Mouse (Mus musculus) stomach, postnatal 0 days (tissue): ENCODE measurements around the gene Ctla4. TPM values are rescaled to one million over a fixed set of nuclear protein-coding genes. Genes with fewer than 3 reads are reported as not detected.

Experiments used
- ATAC-seq: fragments of 200-750 bp; cut with Nextera tagmentation; 2 replicates; pipeline ENCODE4 v1.8.0; 2017; ENCODE audit not compliant: low FRiP score, low TSS enrichment
- DNase-seq: peaks from one replicate; pipeline ENCODE4 v3.0.0-alpha.2; 2016; ENCODE audit warnings: low spot score
- H3K27ac ChIP-seq: fragments of 300-500 bp; sonication (generic); replicated peaks from 2 replicates; pipeline ENCODE4 v1.5.1; 2014; ENCODE audit warnings: mild to moderate bottlenecking, control low read depth
- H3K27me3 ChIP-seq: fragments of 300-500 bp; sonication (generic); 2 replicates; pipeline ENCODE4 v1.6.1; 2014; ENCODE audit warnings: low read length; ENCODE audit not compliant: control insufficient read depth, insufficient read depth
- H3K36me3 ChIP-seq: fragments of 300-500 bp; sonication (generic); 2 replicates; pipeline ENCODE4 v1.6.1; 2014; ENCODE audit warnings: low read length, mixed read lengths; ENCODE audit not compliant: control insufficient read depth, insufficient read depth
- H3K4me1 ChIP-seq: fragments of 300-500 bp; sonication (generic); replicated peaks from 2 replicates; pipeline ENCODE4 v1.6.1; 2014; ENCODE audit warnings: antibody characterized with exemption; ENCODE audit not compliant: control insufficient read depth, insufficient read depth
- H3K4me2 ChIP-seq: fragments of 300-500 bp; sonication (generic); replicated peaks from 2 replicates; pipeline ENCODE4 v1.6.1; 2014; ENCODE audit warnings: low read depth, mild to moderate bottlenecking, control low read depth, moderate library complexity
- H3K4me3 ChIP-seq: fragments of 300-500 bp; sonication (generic); 2 replicates; pipeline ENCODE4 v1.5.1; 2014; ENCODE audit warnings: low read depth, low read length, control low read depth
- H3K9ac ChIP-seq: fragments of 300-500 bp; sonication (generic); 2 replicates; pipeline ENCODE4 v1.6.1; 2014; ENCODE audit warnings: mild to moderate bottlenecking, low read length, control low read depth, mixed read lengths
- H3K9me3 ChIP-seq: fragments of 300-500 bp; sonication (generic); 2 replicates; pipeline ENCODE4 v1.6.1; 2016; ENCODE audit warnings: low read length; ENCODE audit not compliant: control insufficient read depth
- CTCF ChIP-seq: IDR thresholded peaks from 2 replicates; pipeline ENCODE4 v1.5.1; 2016; ENCODE audit warnings: antibody characterized with exemption, low read depth, mild to moderate bottlenecking, moderate library complexity
- EP300 ChIP-seq: optimal IDR thresholded peaks from 2 replicates; pipeline ENCODE3; 2016; ENCODE audit warnings: antibody characterized with exemption
- WGBS: fragments of 180-500 bp; shearing (Covaris S2); extraction: QIAGEN DNeasy Blood & Tissue Kit; methylation state at CpG from one replicate; pipeline ENCODE4 v1.1.7; 2014; 5-methylcytosine and 5-hydroxymethylcytosine counted together
- polyA plus RNA-seq: library from polyadenylated mRNA; unstranded; fragments of >200 nt; fragmentation: Nextera tagmentation; extraction: Ambion mirVana; gene quantifications from 2 replicates; pipeline ENCODE4 v1.2.1, GENCODE M21; 2015

Ctla4 gene
- polyA plus RNA-seq, 1 experiment from 2014 or later, result not detected

DNA sequence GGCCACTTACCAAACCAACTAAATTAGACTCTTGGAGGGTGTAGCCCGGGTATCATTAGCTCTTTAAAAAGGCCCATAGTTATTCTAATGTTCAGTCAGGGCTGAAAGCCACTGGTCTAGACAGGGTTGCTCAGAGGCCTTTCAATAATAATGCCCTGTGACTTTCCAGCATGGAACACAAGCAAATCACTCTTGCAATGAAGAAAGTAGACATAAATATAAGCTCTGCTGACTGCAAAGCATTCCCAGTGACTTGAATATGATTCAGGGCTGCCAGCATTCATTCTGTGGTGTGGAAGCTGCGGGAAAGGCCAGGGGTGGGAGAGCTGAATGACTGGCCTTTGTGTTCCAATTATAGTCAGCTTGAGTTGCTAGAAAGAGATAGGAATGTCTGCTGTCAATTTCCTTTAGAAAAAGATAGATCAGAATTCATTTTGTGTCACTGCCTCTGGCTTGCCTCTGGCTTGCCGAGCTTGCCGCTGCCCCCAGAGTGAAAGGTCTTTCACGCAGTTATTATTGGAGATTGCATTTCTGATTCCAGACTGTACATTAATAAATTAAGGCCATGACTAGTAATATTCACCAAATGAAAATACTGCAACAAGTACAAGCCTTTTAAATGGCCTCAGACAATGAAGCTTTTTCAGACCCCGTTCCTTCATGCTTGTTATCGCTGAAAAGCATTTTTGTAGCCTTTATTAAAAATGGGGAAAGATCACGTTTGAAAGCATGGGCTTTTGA, 35.6 kb upstream of the Ctla4 start:
- no peaks in the 10 kb centered on the region for H3K9me3 ChIP-seq
- ATAC-seq, result no peak
- no peak for DNase-seq
- H3K27ac ChIP-seq, result no peak overlapping the region
- WGBS, result 75% methylated on average over 8 of the region's 8 CpGs
- no peak overlapping the region for H3K4me3 ChIP-seq
- no peaks in the 10 kb centered on the region for H3K4me1 ChIP-seq
- no peak overlapping the region for H3K4me2 ChIP-seq
- TF ChIP-seq CTCF (no peak), EP300 (no peak)
- H3K9ac ChIP-seq, result no peak overlapping the region
- no peaks in the 10 kb centered on the region for H3K36me3 ChIP-seq
- H3K27me3 ChIP-seq, result no peaks in the 10 kb centered on the region

DNA sequence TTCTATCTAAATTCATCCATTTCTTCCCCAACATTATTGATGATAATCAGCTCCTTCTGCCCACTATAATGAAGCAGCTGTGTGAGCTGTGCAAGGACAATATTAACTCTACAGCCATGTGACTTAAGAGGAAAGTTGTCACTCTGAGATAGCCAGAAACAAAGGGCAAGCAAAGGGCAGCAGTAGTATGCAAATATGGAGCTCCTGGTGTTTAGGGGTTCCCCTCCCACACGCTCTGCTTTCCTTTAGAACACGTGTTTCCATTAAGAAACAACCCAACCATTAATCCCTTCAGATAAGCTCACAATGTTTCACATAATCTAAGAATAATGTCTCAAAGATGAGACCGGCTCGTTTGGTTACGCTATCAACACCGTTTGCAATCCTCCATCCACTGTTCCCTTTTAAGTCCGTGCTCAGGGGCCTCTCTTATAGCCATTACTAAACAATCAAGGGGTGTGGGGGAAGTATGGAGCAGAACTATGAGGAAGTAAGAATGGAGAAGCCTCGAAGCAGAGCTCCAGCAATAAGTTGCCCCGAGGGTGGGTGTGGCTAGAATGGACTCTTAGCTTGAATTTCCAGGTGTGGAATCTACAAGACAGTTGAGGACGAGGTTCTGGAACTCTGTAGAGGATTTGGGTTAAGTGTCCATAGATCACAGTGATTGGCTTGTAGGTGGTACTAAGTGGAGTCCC, 34.6 kb upstream of the Ctla4 start:
- Histone ChIP-seq H3K4me1 (no peaks in the 10 kb centered on the region), H3K4me2 (no peak overlapping the region; the same call in 1 of the 2 replicates), H3K27me3 (no peaks in the 10 kb centered on the region), H3K4me3 (no peak overlapping the region), H3K36me3 (no peaks in the 10 kb centered on the region), H3K27ac (no peak overlapping the region), H3K9me3 (no peaks in the 10 kb centered on the region), H3K9ac (no peak overlapping the region)
- 45% methylated on average over 10 of the region's 10 CpGs for WGBS
- ATAC-seq (peak; percentile 92), DNase-seq (peak; percentile 60)
- TF ChIP-seq CTCF, result no peak
- no peak for TF ChIP-seq EP300

DNA sequence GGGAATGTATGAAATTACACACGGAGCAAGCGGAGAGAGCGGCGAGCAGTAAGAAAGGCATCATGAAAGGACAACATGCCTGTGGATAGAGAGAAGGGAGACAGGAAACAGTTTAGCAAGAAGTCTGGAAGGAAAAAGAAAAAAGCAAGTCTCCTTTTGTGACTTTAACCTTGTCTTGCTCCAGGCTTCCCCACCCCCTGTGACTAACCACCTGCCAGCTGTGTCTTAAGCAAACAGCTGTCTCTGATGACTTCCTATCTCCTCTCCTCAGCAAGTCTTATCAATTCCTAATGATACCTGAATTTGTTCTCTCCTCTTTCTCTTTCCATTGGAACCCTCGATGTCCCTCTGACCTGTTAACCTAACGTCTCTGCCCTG, 34.0 kb upstream of the Ctla4 start:
- TF ChIP-seq EP300 (no peak), CTCF (no peak)
- Histone ChIP-seq H3K4me3 (no peak overlapping the region), H3K9ac (no peak overlapping the region), H3K27ac (no peak overlapping the region), H3K27me3 (no peaks in the 10 kb centered on the region), H3K36me3 (no peaks in the 10 kb centered on the region), H3K9me3 (no peaks in the 10 kb centered on the region), H3K4me1 (no peaks in the 10 kb centered on the region), H3K4me2 (no peak overlapping the region)
- ATAC-seq (peak; percentile 36), DNase-seq (no peak)
- 67% methylated on average over 6 of the region's 6 CpGs for WGBS

DNA sequence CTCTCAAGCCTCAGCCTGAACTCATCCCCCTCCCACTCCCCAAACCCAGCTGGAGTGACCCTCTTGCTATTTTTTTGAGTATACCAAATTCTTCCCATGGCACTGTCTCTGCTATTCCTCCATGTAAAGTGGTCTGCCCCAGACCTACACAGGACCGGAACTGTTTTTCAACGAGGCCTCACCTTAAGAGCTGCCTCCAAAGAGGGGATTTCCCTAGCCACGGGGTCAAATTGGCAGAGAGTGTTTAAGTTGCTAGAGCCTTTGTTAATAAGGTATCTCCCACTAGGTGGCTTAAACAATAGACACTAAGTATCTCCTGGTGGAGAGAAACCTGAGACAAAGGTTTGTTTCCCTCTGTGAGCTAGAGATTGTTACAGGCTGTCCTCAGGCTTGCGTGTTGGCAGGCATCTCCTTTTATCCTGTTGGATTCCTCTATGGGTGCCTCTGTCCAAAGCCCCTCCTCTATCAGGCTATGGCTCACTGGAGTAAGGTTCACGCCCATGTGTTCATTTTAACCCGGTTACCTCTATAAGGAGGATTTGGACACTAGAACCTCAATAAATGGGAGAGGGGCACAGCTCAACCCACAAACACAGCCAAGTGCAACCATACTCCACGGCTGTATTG, 33.4 kb upstream of the Ctla4 start:
- WGBS, result 60% methylated on average over 7 of the region's 7 CpGs
- TF ChIP-seq EP300, result no peak
- TF ChIP-seq CTCF, result no peak
- Histone ChIP-seq H3K27me3 (no peaks in the 10 kb centered on the region), H3K36me3 (no peaks in the 10 kb centered on the region), H3K27ac (no peak overlapping the region), H3K4me3 (no peak overlapping the region), H3K4me1 (no peaks in the 10 kb centered on the region), H3K9ac (no peak overlapping the region), H3K9me3 (no peaks in the 10 kb centered on the region), H3K4me2 (no peak overlapping the region)
- DNase-seq (no peak), ATAC-seq (no peak)

DNA sequence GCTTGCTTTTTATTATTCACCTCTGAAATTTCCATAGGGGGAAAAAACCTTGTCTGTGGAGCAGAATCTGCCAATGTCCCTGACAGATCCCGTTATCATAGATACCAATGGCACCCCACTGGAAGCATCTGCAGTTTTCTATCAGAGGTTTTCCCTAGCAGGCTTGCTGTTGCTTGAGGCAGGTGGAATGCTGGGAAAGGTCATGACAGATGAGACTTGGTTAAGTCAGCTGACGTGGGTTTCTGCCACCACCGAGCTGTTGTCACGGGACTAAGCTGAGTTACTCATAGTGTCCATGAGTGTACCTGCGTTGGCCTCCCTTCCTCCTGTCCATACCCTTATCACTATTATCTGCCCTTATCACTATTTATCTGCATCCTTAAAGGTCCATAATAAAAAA, 32.8 kb upstream of the Ctla4 start:
- H3K4me3 ChIP-seq, result no peak overlapping the region
- no peaks in the 10 kb centered on the region for H3K36me3 ChIP-seq
- ATAC-seq (no peak), DNase-seq (no peak)
- no peak overlapping the region for H3K9ac ChIP-seq
- TF ChIP-seq CTCF (no peak), EP300 (no peak)
- 89% methylated on average over 5 of the region's 5 CpGs for WGBS
- H3K27ac ChIP-seq, result no peak overlapping the region
- no peaks in the 10 kb centered on the region for H3K4me1 ChIP-seq
- H3K9me3 ChIP-seq, result no peaks in the 10 kb centered on the region
- no peaks in the 10 kb centered on the region for H3K27me3 ChIP-seq
- H3K4me2 ChIP-seq, result no peak overlapping the region
